Mouse (Mus musculus) frontal cortex, postnatal 25 days (tissue): ENCODE measurements around the gene Ano6.

ENCODE experiments used
- DNase-seq, 2 experiments: peaks; one replicate each; pipeline ENCODE4 v3.0.0; 2022; ENCODE audit warnings: low spot score in 2 of 2

Gene Ano6

DNA sequence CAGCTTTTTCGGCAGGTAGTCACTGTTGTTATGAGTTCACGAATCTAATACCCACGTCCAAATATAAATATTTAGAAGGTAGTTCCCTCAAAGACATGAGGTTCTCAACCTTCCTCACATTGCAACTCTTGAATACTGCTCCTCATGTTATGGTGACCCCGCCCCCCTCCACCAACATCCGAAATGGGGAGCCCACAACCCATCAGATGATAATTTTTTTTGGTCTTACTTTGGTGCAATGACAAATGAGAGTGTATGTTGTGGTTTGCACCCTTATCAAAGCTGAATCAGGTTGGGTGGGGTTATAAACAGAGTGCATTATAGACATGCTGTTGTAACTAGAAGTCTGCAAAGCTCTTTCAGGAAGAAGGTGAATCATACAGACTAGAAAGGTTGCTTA, 99.7 kb downstream of the Ano6 start:
- no peak for DNase-seq

- DNase-seq: no peak
These were observed 101.5 kb downstream of the Ano6 start for GRCm38 (mm10) chr15:95892171-95892570.

DNA sequence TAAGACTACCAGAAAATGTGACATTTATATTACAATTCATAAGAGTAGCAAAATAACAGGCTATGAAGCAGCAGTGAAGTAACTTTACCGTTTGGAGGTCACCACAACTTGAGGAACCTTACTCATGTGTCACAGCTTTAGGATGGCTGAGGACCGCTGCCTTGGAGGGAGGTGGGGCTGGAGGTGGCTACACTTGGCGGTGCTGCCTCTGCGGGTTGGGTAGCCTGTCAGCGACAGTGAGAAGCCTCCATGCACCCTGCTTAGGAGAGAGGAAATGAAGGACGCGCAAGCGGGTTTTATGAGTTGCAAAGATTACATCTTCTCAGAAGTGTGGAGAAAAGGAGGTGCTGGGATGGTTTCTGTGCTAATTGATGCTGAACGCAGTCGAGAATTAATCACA, 102.3 kb downstream of the Ano6 start:
- DNase-seq: no peak

GRCm38 (mm10) chr15:95895699-95896098, 105.1 kb downstream of the Ano6 start:
- DNase-seq: no peak

GRCm38 (mm10) chr15:95897653-95898052, 107.0 kb downstream of the Ano6 start:
- DNase-seq: no peak

GRCm38 (mm10) chr15:95898438-95898837, 107.8 kb downstream of the Ano6 start:
- DNase-seq: no peak

DNA sequence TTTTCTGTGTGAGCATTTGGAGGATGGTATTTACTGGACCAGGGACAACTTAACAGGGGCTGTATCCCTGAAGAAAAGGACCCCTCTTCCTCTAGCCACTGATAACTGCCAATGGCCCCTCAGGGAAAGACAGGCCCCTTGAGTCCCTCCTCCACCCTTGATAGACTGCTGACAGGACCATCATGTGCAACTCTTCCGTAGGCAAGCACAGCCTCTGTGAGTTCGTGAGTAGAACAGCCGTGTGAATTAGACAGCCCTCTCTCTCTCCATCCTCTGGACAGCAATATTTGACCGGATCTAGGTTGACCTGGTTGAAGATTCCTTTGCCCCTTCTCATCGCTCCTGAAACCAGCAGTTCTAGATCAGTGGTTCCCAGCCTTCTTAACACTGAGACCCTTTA, 111.8 kb downstream of the Ano6 start:
- DNase-seq: no peak

DNA sequence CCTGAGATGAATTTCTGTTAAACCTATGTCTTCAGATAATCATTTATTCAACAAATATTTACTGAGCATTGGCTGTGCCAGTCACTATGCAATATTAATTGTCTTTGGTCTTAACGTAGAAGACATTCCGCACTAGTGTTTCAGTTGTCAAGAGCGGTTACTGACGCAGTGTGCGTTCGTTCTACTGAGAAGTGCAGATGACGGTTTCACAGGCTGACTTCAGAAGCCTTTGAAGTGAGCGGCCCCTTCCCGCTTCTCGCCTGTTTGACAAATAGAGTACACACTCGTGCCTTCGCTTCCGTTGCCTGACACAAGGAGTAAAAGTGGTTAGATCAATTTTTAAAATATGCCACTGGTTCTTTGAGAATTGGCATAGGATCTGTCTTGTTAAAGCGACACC, 113.6 kb downstream of the Ano6 start:
- DNase-seq: no peak

DNA sequence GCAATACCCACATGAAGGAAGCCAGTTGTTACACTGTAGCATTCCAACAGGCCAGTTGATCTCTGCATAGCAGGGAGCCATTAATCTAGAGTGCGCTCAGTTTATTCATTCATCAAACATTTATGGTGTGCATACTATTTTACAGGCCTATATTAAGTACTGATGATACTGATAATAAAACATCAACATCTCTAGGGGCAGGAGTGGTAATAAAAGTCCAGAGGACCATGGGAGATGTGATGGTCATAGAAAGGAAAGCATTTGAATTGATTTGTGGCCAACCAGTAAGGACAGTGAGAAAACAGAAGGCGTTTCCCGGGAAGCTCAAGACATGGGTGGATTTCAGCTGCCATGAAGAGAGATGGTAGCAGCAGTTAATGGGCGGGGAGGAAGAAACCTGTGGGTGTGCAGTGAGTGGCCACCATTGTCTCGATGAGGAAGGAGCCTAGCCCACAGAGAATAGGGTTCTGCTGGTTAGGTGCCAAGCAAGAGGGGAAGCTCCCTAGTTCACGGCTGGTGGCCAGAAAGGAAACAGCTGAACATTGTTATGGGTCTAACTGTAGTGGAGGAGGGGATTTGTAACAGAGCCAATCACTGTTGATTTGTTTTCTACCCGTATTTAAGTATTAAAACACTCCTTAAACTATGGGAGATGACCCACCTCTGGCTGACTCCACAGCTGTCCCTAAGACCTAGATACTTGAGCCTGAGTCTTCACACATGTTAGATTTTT, 115.5 kb downstream of the Ano6 start:
- no peak for DNase-seq

DNA sequence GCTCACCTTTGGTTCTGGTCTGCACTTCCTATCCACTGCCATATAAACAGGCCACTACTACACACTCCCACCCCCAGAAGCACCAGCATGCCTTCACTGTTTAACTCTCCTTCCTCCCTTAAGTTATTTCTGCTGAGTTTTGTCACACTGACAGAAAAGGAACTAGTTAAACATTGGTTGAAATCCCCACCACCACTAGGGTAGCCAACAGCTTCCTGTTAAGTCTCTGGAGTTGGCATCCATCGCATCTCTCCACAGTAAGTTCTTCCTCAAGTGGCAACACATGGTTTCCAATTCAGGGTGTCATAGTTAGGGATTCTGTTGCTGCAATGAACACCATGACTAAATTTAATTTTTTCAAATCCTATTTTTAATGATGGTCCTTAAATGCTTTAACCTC, 116.2 kb downstream of the Ano6 start:
- DNase-seq: no peak

DNA sequence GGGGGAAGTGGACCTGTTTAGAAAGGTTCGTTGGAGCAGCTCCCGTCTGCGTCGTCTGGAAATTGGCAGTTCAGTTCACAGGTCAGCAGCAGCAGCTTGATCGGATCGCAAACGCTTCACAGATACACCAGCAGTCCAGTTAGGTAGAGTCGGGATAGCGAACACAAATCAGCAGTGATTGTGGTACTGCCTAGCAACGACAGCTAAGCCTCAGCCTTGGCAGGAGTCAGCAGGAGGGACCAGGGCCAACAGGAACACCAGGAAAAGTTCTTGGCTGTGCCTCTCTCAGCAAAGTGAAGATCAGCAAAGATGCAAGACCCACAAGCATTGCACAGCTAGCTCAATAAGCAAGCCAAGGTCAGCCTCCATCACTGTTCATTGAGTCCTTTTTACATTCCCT, 116.7 kb downstream of the Ano6 start:
- no peak for DNase-seq

DNA sequence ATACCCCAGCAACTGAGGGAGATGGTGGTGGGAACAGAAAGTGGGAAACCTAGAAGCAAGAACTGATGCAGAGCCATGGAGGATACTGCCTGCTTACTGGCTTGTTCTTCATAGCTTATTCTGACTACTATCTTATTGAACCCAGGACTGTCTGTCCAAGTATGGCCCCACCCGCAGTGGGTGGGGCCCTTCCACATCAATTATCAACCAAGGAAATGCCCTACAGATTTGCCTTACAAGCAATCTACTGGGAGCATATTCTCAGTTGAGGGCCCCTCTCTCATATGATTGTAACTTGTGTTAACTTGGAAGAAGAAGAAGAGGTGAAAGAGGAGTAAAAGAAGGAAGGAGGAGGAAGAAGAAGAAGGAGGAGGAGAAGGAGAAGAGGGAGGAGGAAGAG, 117.3 kb downstream of the Ano6 start:
- no peak for DNase-seq

- DNase-seq: no peak
These were observed 119.6 kb downstream of the Ano6 start for GRCm38 (mm10) chr15:95910099-95910780.

- DNase-seq: no peak
These were observed 124.3 kb downstream of the Ano6 start for GRCm38 (mm10) chr15:95914963-95915362.

DNA sequence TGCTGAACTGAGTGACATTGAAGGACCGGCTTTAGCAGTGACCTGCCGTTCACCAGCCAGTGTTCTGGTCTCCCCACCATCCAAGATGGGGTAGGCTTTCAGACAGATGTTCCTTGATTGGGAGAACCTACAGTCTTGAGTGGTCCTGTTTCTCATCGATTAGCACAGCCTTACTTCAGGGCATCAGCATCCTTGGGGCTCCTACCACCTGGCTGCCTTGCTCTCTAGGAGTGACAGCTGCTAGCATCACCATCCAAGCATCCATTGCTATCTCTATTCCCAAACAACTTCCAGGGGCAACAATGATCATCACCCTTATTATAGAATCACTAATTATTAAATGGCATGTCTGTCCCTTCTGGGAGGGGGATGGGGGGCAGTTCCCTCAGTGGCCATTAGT, 124.8 kb downstream of the Ano6 start:
- no peak for DNase-seq

GRCm38 (mm10) chr15:95917330-95917729, 126.7 kb downstream of the Ano6 start:
- no peak for DNase-seq

GRCm38 (mm10) chr15:95920047-95920446, 129.4 kb downstream of the Ano6 start:
- DNase-seq: no peak

DNA sequence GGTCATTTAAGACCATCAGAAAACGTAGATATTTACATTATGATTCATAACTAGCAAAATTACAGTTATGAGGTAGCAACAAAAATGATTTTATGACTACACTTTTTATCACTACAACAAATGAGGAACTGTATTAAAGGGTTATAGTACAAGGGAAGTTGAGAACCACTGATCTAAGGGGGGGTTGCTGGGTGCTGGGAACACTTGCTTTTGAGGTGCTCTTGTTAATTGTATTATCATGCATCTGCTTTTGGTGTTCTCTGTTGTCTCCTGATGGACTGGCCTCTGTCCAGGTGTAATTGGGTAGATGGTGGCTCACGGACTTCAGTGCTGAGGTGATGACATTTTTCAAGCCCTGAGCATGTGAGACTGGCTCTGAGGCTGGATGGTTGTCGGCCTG, 130.4 kb downstream of the Ano6 start:
- no peak for DNase-seq

- no peak for DNase-seq
These were observed 131.0 kb downstream of the Ano6 start for GRCm38 (mm10) chr15:95921639-95922038.

DNA sequence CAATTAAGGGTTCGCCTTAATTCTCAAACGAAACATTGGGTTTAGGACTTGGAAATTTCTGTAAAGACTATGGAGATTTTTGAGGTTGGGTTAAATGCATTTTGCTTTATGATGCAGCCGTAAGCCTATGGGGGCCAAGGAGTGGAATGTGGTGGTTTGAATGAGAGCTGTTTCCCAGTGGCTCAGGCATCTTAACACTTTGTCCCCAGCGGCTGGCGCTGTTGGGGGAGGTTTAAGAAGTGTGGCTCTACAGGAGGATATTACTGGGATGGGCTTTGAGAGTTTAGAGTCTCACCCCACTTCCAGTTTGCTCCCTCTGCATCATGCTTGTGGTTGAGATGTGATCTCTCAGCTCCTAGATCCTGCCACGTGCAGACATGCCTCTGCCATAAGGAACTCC, 131.9 kb downstream of the Ano6 start:
- DNase-seq: no peak

DNA sequence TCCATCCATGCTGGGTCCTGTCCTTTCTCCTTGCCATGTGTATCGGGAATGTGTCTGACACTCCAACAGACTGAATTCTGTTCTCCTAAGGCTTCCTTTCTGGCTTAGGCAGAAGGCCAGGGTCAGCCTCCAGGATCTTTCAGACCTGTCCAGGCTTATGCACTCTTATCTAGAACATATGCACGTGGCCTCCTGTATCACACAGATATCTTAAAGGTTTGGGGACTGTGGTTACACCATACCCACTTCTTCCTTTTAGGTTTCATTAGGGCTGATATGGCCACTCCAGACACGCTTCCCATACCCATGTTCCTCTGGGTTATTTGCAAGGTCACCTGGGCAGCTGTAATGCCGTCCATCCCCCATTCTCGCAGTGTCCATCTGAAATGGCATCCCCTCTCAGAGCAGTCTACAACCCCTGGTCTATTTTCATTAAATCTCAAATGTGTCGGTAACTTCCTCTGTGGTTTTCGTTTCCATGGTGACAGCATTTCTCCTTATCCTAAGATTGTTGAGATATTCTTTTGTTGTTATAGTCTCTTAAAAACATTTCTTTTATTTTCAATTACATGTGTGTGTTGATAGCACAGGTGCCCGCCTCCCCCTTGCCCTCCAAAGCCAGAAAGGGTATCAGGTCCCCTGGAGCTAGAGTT, 134.8 kb downstream of the Ano6 start:
- no peak for DNase-seq

- DNase-seq: no peak
These were observed 138.4 kb downstream of the Ano6 start for GRCm38 (mm10) chr15:95929087-95929486.
